In the genomic region with DNA sequence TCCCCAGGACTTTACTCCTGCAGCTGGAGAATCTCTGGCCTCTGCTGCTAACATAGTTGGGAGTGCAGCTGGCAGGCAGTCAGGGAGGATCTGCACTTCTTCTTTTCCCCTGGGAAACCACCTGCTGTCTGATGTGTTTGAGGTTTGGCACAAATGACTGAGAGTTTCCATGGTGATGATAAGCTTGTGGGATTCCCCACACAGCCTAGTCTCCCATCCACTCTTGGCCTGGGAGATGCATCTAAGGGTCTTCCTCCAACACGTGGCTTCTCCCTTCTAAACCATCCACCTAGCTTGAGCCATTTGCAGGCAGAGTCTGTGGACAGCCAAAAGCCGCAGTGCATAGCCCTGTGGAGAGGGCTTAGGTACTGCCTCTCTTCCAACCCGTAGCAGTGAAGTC, we compare ENCODE assay signal across 15 mouse cellular contexts. TPM values are rescaled to one million over a fixed set of nuclear protein-coding genes. Genes with fewer than 3 reads are reported as not detected.
DNase-seq lines count a peak whose midpoint lies in the region; ATAC-seq lines count a peak whose summit lies in the region.
"Had no signal": no experiment of that assay in that cellular context is flagged by ENCODE, and none has a peak within 500 bp of the region (broad histone marks: within the 10 kb centered on the region; RNA-seq: fewer than 3 reads in every experiment).

No protein-coding gene starts in this region.

- no peak overlapping the region for H3K9ac ChIP-seq in stomach, embryonic 15.5 days
- H3K9ac ChIP-seq: liver, embryonic 13.5 days; neural tube, embryonic 12.5 days had no signal

- 0 out of 2 replicates have a peak, but pooled peaks cover 3% of the 10 kb centered on the region for H3K4me1 ChIP-seq in stomach, embryonic 15.5 days
- H3K4me1 ChIP-seq: neural tube, embryonic 12.5 days had no signal

- no peaks in the 10 kb centered on the region for H3K9me3 ChIP-seq in stomach, embryonic 15.5 days
- H3K9me3 ChIP-seq: neural tube, embryonic 12.5 days had no signal

- no peak overlapping the region for H3K27ac ChIP-seq in stomach, embryonic 15.5 days
- H3K27ac ChIP-seq: liver, embryonic 13.5 days; neural tube, embryonic 12.5 days had no signal

- no peak overlapping the region for H3K4me3 ChIP-seq in stomach, embryonic 15.5 days (replicated peaks)
- H3K4me3 ChIP-seq: liver, embryonic 13.5 days; neural tube, embryonic 12.5 days had no signal

- WGBS in stomach, embryonic 15.5 days = 56% methylated on average over 3 of the region's 3 CpGs

- DNase-seq in gastrocnemius, postnatal 14 days = peak; percentile 28
- no peak for DNase-seq in gastrocnemius, postnatal 10 days
- DNase-seq in retina, postnatal 1 day = peak; percentile 34
- no peak for DNase-seq in retina, embryonic 14.5 days (ENCODE audit: low spot score)
- peak; percentile 6 for DNase-seq in induced T-regulatory cell, adult 2 months (ENCODE audit: low read depth)
- no peak for DNase-seq in lung, postnatal 14 days
- no peak for DNase-seq in cerebellum, postnatal 25 days
- DNase-seq: adrenal gland, adult 2 months; embryo, embryonic 11 days; heart, postnatal 4 days; liver, embryonic 13.5 days had no signal

- no peaks in the 10 kb centered on the region for H3K27me3 ChIP-seq in stomach, embryonic 15.5 days (replicated peaks)
- H3K27me3 ChIP-seq: neural tube, embryonic 12.5 days had no signal

- intact Hi-C loops in gastrocnemius, postnatal 14 days (cut with DNase I; ENCODE audit: low total_unique reads) = no loop called here

- H3K36me3 ChIP-seq in stomach, embryonic 15.5 days = no peaks in the 10 kb centered on the region
- H3K36me3 ChIP-seq: liver, embryonic 13.5 days; neural tube, embryonic 12.5 days had no signal

- no peak overlapping the region for H3K4me2 ChIP-seq in stomach, embryonic 15.5 days
- H3K4me2 ChIP-seq: liver, embryonic 13.5 days; neural tube, embryonic 12.5 days had no signal

- peak; percentile 33; the same call in 1 of the 2 replicates for ATAC-seq in stomach, embryonic 15.5 days (ENCODE audit: insufficient read depth, low FRiP score, low read depth)

RNA-seq across cellular contexts. Expression of gene Pkp1, which starts 10.9 kb away (rescaled TPM):
- total RNA-seq in gastrocnemius, postnatal 14 days (2021) = not detected
- under 1 TPM in 1 of 2 experiments, not detected in 1; 0.07 TPM for total RNA-seq in gastrocnemius, postnatal 10 days (2021)
- polyA plus RNA-seq in stomach, embryonic 15.5 days (2015; fragmentation: Nextera tagmentation; extraction: Ambion mirVana) = 14.1 and 21.5 TPM in 2 replicates
- total RNA-seq: adrenal gland, adult 2 months; heart, adult 8-10 months had no signal
- polyA plus RNA-seq: adrenal gland, adult 2 months; liver, embryonic 13.5 days; spleen, adult 2 months had no signal

Comparison
In these comparisons a context has a peak if more than half of its experiments do, and no peak if none do; other contexts are left out.
1. DNase-seq: peak in gastrocnemius, postnatal 14 days (single experiment), retina, postnatal 1 day (single experiment) and induced T-regulatory cell, adult 2 months (single experiment); none in gastrocnemius, postnatal 10 days (single experiment), retina, embryonic 14.5 days (single experiment), lung, postnatal 14 days (single experiment) and cerebellum, postnatal 25 days (0 of 2).